In genomic region chr4:47518551-47519181, GRCm38 (mm10) we compare ENCODE assay signal across 8 mouse cellular contexts. TPM values are rescaled to one million over a fixed set of nuclear protein-coding genes. Genes with fewer than 3 reads are reported as not detected.
A peak's percentile ranks its signal among the peaks of the same experiment; 100 is the strongest.
DNase-seq lines count a peak whose midpoint lies in the region; ATAC-seq and TF ChIP-seq lines count a peak whose summit lies in the region.

No protein-coding gene starts in this region.

- peak; percentile 31 for DNase-seq in right cerebral cortex, adult 18-20 months
- no peak for DNase-seq in right cerebral cortex, postnatal 36 days (ENCODE audit: low spot score in 2 of 2)
- DNase-seq in forebrain, postnatal 0 days = peak; percentile 69
- no peak for DNase-seq in limb, embryonic 14.5 days (ENCODE audit: low spot score)
- peak; percentile 56 for DNase-seq in thymus, postnatal 4 days
- DNase-seq in spleen, postnatal 4 days (ENCODE audit: low spot score in 2 of 2) = no peak
- DNase-seq in gastrocnemius, postnatal 14 days = no peak

- no peak overlapping the region for H3K4me3 ChIP-seq in forebrain, postnatal 0 days (ENCODE audit: low read depth, low read length)
- no peak overlapping the region for H3K4me3 ChIP-seq in limb, embryonic 14.5 days (replicated peaks; ENCODE audit: low read length)

- intact Hi-C loops in gastrocnemius, postnatal 14 days (cut with DNase I; ENCODE audit: low total_unique reads) = no loop called here

- WGBS in forebrain, postnatal 0 days = 32% methylated on average over 12 of the region's 12 CpGs
- 59% methylated on average over 12 of the region's 12 CpGs for WGBS in limb, embryonic 14.5 days

- TF ChIP-seq CTCF in forebrain, postnatal 0 days (IDR thresholded peaks at IDR 0.05; ENCODE audit: low read depth) = no peak

- 0 out of 2 replicates have a peak overlapping the region, but pooled peaks have one; percentile 24 for H3K27ac ChIP-seq in forebrain, postnatal 0 days (ENCODE audit: low read depth, low read length)
- no peak overlapping the region for H3K27ac ChIP-seq in limb, embryonic 14.5 days (replicated peaks; ENCODE audit: low read depth, low read length)

- H3K9ac ChIP-seq in forebrain, postnatal 0 days = no peak overlapping the region
- no peak overlapping the region for H3K9ac ChIP-seq in limb, embryonic 14.5 days (ENCODE audit: low read depth, low read length, severe bottlenecking)

- peaks cover 7% of the 10 kb centered on the region for H3K4me1 ChIP-seq in forebrain, postnatal 0 days (ENCODE audit: insufficient read depth)
- no peaks in the 10 kb centered on the region for H3K4me1 ChIP-seq in limb, embryonic 14.5 days (ENCODE audit: control insufficient read depth, insufficient read depth, low read length)

- no peaks in the 10 kb centered on the region for H3K36me3 ChIP-seq in forebrain, postnatal 0 days (ENCODE audit: insufficient read depth)
- H3K36me3 ChIP-seq in limb, embryonic 14.5 days (ENCODE audit: control insufficient read depth, insufficient read depth, low read length) = no peaks in the 10 kb centered on the region

- peak; percentile 73 for ATAC-seq in forebrain, postnatal 0 days
- ATAC-seq in limb, embryonic 14.5 days (ENCODE audit: low FRiP score, low read depth) = peak; percentile 67
- ATAC-seq in activated CD4-positive, CD25-positive, alpha-beta regulatory T cell, adult 4 months = no peak

- no peaks in the 10 kb centered on the region for H3K27me3 ChIP-seq in forebrain, postnatal 0 days (ENCODE audit: insufficient read depth, low read length)
- H3K27me3 ChIP-seq in limb, embryonic 14.5 days (ENCODE audit: control insufficient read depth, insufficient read depth, low read length) = no peaks in the 10 kb centered on the region

- H3K4me2 ChIP-seq in forebrain, postnatal 0 days (ENCODE audit: low read depth) = no peak overlapping the region
- H3K4me2 ChIP-seq in limb, embryonic 14.5 days (replicated peaks; ENCODE audit: low read depth, low read length, severe bottlenecking) = no peak overlapping the region

- H3K9me3 ChIP-seq in forebrain, postnatal 0 days (ENCODE audit: low read length) = no peaks in the 10 kb centered on the region
- H3K9me3 ChIP-seq in limb, embryonic 14.5 days (ENCODE audit: control insufficient read depth, low read length) = no peaks in the 10 kb centered on the region

- TF ChIP-seq POLR2A in limb, embryonic 14.5 days (IDR thresholded peaks at IDR 0.05; ENCODE audit: borderline replicate concordance, extremely low read depth, insufficient read depth, insufficient read length) = no peak

RNA-seq across cellular contexts. Expression of gene Sec61b, which starts 44.2 kb away (rescaled TPM):
- 233 and 244 TPM in 2 replicates for total RNA-seq in forebrain, postnatal 0 days (2014; rRNA removed)
- polyA plus RNA-seq in forebrain, postnatal 0 days (2015; fragmentation: Nextera tagmentation; extraction: Ambion mirVana) = 254 and 312 TPM in 2 replicates
- polyA plus RNA-seq in limb, embryonic 14.5 days (2012; rRNA removed) = 421 and 423 TPM in 2 replicates
- 432 and 473 TPM in 2 replicates for polyA plus RNA-seq in limb, embryonic 14.5 days (2014; fragmentation: Nextera tagmentation; extraction: Ambion mirVana)
- 100 to 1,000 TPM; 366 to 372 TPM for polyA plus RNA-seq in activated CD4-positive, CD25-positive, alpha-beta regulatory T cell, adult 4 months (2017; shearing (Covaris generic))
- total RNA-seq in gastrocnemius, postnatal 14 days (2021) = 10 to 100 TPM; 41.9 to 56.6 TPM

RNA-seq across cellular contexts. Expression of gene Alg2, which starts 44.5 kb away (rescaled TPM):
- 124 and 194 TPM in 2 replicates for total RNA-seq in forebrain, postnatal 0 days (2014; rRNA removed)
- 201 and 259 TPM in 2 replicates for polyA plus RNA-seq in forebrain, postnatal 0 days (2015; fragmentation: Nextera tagmentation; extraction: Ambion mirVana)
- polyA plus RNA-seq in limb, embryonic 14.5 days (2012; rRNA removed) = 37.3 and 42.3 TPM in 2 replicates
- polyA plus RNA-seq in limb, embryonic 14.5 days (2014; fragmentation: Nextera tagmentation; extraction: Ambion mirVana) = 68.1 and 74.0 TPM in 2 replicates
- polyA plus RNA-seq in activated CD4-positive, CD25-positive, alpha-beta regulatory T cell, adult 4 months (2017; shearing (Covaris generic)) = 1 to 10 TPM; 6.4 to 9.8 TPM
- total RNA-seq in gastrocnemius, postnatal 14 days (2021) = 10 to 100 TPM; 12.8 to 15.7 TPM

Comparison
In these comparisons a context has a peak if more than half of its experiments do, and no peak if none do; other contexts are left out.
1. DNase-seq: peak in right cerebral cortex, adult 18-20 months (single experiment), forebrain, postnatal 0 days (single experiment) and thymus, postnatal 4 days (single experiment); none in right cerebral cortex, postnatal 36 days (0 of 2), limb, embryonic 14.5 days (single experiment), spleen, postnatal 4 days (0 of 2) and gastrocnemius, postnatal 14 days (single experiment).